Mouse (Mus musculus) brain, adult 2 months (tissue): ENCODE data around the gene Icam2.
A peak's percentile ranks its signal among the peaks of the same experiment; 100 is the strongest.
"Not testable (repeated sequence)": the region's sequence is repeated elsewhere in the genome, so short reads cannot be mapped to it uniquely, and the experiment has no call there.

Source experiments
- DNase-seq: peaks from one replicate; pipeline ENCODE4 v3.0.0; 2011; ENCODE audit warnings: low read depth, low spot score

Icam2 gene

GRCm38 (mm10) chr11:106344910-106345309 lies 43.0 kb downstream of the Icam2 start:
- DNase-seq: no peak

GRCm38 (mm10) chr11:106340990-106341520 lies 46.8 kb downstream of the Icam2 start:
- no peak for DNase-seq

- DNase-seq: not testable (repeated sequence)
Measured at GRCm38 (mm10) chr11:106339323-106339722, 48.6 kb downstream of the Icam2 start.

GRCm38 (mm10) chr11:106338870-106339269 lies 49.0 kb downstream of the Icam2 start:
- no peak for DNase-seq

- no peak for DNase-seq
Measured at GRCm38 (mm10) chr11:106338029-106338428, 49.8 kb downstream of the Icam2 start.

GRCm38 (mm10) chr11:106334066-106334465 lies 53.8 kb downstream of the Icam2 start:
- DNase-seq: no peak

GRCm38 (mm10) chr11:106332458-106332857 lies 55.4 kb downstream of the Icam2 start:
- peak; percentile 25 for DNase-seq

GRCm38 (mm10) chr11:106329682-106330081 lies 58.2 kb downstream of the Icam2 start:
- peak; percentile 73 for DNase-seq

GRCm38 (mm10) chr11:106329128-106329527 lies 58.7 kb downstream of the Icam2 start:
- DNase-seq: no peak

- DNase-seq: no peak
Measured at GRCm38 (mm10) chr11:106328521-106328920, 59.4 kb downstream of the Icam2 start.
